13 mouse cellular contexts compared by ENCODE assay signal in the genomic region with DNA sequence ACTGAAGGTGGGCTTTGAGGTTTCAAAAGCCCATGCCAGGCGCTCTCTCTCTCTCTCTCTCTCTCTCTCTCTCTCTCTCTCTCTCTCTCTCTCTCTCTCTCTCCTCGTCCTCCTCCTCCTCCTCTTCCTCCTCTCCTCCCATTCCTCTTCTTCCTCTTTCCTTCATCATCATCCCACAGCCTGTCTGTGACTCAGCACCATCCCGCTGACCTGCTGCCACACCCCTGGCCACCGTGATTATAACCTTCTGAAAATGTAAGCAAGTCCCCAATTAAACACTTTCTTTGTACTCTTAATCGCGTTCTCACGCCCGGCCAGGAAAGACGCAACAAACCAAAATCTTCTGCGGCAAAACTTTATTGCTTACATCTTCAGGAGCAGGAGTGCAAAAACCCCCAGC. TPM values are rescaled to one million over a fixed set of nuclear protein-coding genes. Genes with fewer than 3 reads are reported as not detected.
DNase-seq lines count a peak whose midpoint lies in the region; ATAC-seq lines count a peak whose summit lies in the region.
"Not testable (repeated sequence)": the region's sequence is repeated elsewhere in the genome, so short reads cannot be mapped to it uniquely, and the experiment has no call there.
"Had no signal": no experiment of that assay in that cellular context is flagged by ENCODE, and none has a peak within 500 bp of the region (broad histone marks: within the 10 kb centered on the region; RNA-seq: fewer than 3 reads in every experiment).

No protein-coding gene starts in this region.

- H3K36me3 ChIP-seq in embryonic facial prominence, embryonic 10.5 days (replicated peaks); forebrain, embryonic 16.5 days (ENCODE audit: control insufficient read depth, insufficient read depth); hindbrain, embryonic 11.5 days (ENCODE audit: control insufficient read depth, insufficient read depth, low read length); kidney, embryonic 14.5 days (ENCODE audit: control insufficient read depth, insufficient read depth, low read length); liver, embryonic 13.5 days; midbrain, embryonic 11.5 days (ENCODE audit: control insufficient read depth, insufficient read depth, low read length): not testable (repeated sequence)

- peak overlapping the region; percentile 60 for H3K4me3 ChIP-seq in embryonic facial prominence, embryonic 10.5 days
- peak overlapping the region; percentile 43 for H3K4me3 ChIP-seq in forebrain, embryonic 16.5 days (replicated peaks; ENCODE audit: low read length)
- peak overlapping the region; percentile 33 for H3K4me3 ChIP-seq in hindbrain, embryonic 11.5 days (ENCODE audit: low read depth, low read length)
- H3K4me3 ChIP-seq in kidney, embryonic 14.5 days (ENCODE audit: low read length) = peak overlapping the region; percentile 34
- H3K4me3 ChIP-seq in liver, embryonic 13.5 days (replicated peaks) = peak overlapping the region; percentile 39
- H3K4me3 ChIP-seq in midbrain, embryonic 11.5 days (ENCODE audit: low read depth, low read length) = peak overlapping the region; percentile 32

- peak; percentile 68 for ATAC-seq in forebrain, embryonic 16.5 days
- ATAC-seq in hindbrain, embryonic 11.5 days (ENCODE audit: low FRiP score) = peak; percentile 78
- not testable (repeated sequence) for ATAC-seq in kidney, embryonic 14.5 days (ENCODE audit: low FRiP score, low TSS enrichment); liver, embryonic 13.5 days (ENCODE audit: low read depth)
- peak; percentile 66; the same call in 1 of the 2 replicates for ATAC-seq in midbrain, embryonic 11.5 days (ENCODE audit: low FRiP score)
- 0 out of 2 replicates have a peak, but pooled peaks have one; percentile 29 for ATAC-seq in neutrophil, adult 5-6 weeks (ENCODE audit: extremely low read depth, insufficient number of reproducible peaks, low FRiP score, poor library complexity, severe bottlenecking)

- peak overlapping the region; percentile 59 for H3K4me2 ChIP-seq in forebrain, embryonic 16.5 days (ENCODE audit: low read length)
- peak overlapping the region; percentile 31 for H3K4me2 ChIP-seq in hindbrain, embryonic 11.5 days (replicated peaks; ENCODE audit: low read depth, low read length)
- H3K4me2 ChIP-seq in kidney, embryonic 14.5 days (replicated peaks; ENCODE audit: low read depth, low read length) = peak overlapping the region; percentile 47
- H3K4me2 ChIP-seq in liver, embryonic 13.5 days = peak overlapping the region; percentile 52
- H3K4me2 ChIP-seq in midbrain, embryonic 11.5 days = peak overlapping the region; percentile 55

- not testable (repeated sequence) for H3K27me3 ChIP-seq in embryonic facial prominence, embryonic 10.5 days (replicated peaks; ENCODE audit: low read depth, poor library complexity, severe bottlenecking); forebrain, embryonic 16.5 days (replicated peaks; ENCODE audit: control insufficient read depth, insufficient read depth, low read length); hindbrain, embryonic 11.5 days (ENCODE audit: control insufficient read depth, insufficient read depth, low read length); kidney, embryonic 14.5 days (ENCODE audit: control insufficient read depth, insufficient read depth, low read length); liver, embryonic 13.5 days; midbrain, embryonic 11.5 days (ENCODE audit: control insufficient read depth, insufficient read depth, low read length)

- peak; percentile 15 for DNase-seq in embryonic facial prominence, embryonic 10.5 days (ENCODE audit: low spot score)
- DNase-seq in hindbrain, embryonic 11.5 days (ENCODE audit: low spot score) = peak; percentile 7
- DNase-seq in liver, embryonic 13.5 days = not testable (repeated sequence)
- DNase-seq in midbrain, embryonic 11.5 days (ENCODE audit: low spot score, missing footprints) = peak; percentile 88

- H3K9me3 ChIP-seq in embryonic facial prominence, embryonic 10.5 days; forebrain, embryonic 16.5 days (ENCODE audit: control insufficient read depth, low read length); hindbrain, embryonic 11.5 days (ENCODE audit: control insufficient read depth, low read length); kidney, embryonic 14.5 days (ENCODE audit: control insufficient read depth, low read length); liver, embryonic 13.5 days (replicated peaks); midbrain, embryonic 11.5 days (ENCODE audit: control insufficient read depth, low read length): not testable (repeated sequence)

- WGBS in embryonic facial prominence, embryonic 10.5 days = 15% methylated on average over 10 of the region's 10 CpGs
- WGBS in forebrain, embryonic 16.5 days = 12% methylated on average over 10 of the region's 10 CpGs
- 13% methylated on average over 9 of the region's 10 CpGs for WGBS in hindbrain, embryonic 11.5 days
- WGBS in kidney, embryonic 14.5 days = 23% methylated on average over 10 of the region's 10 CpGs
- WGBS in liver, embryonic 13.5 days (ENCODE audit: insufficient replicate concordance) = 19% methylated on average over 10 of the region's 10 CpGs
- WGBS in midbrain, embryonic 11.5 days = 22% methylated on average over 10 of the region's 10 CpGs

- 0 out of 2 replicates have a peak overlapping the region, but pooled peaks have one; percentile 32 for H3K9ac ChIP-seq in forebrain, embryonic 16.5 days (replicated peaks; ENCODE audit: low read depth, low read length)
- H3K9ac ChIP-seq in hindbrain, embryonic 11.5 days (ENCODE audit: low read depth, low read length) = peak overlapping the region; percentile 40; the same call in 1 of the 2 replicates
- H3K9ac ChIP-seq in kidney, embryonic 14.5 days (ENCODE audit: low read depth, low read length); liver, embryonic 13.5 days: not testable (repeated sequence)
- peak overlapping the region; percentile 54 for H3K9ac ChIP-seq in midbrain, embryonic 11.5 days (ENCODE audit: low read length)

- peak overlapping the region; percentile 79 for H3K27ac ChIP-seq in embryonic facial prominence, embryonic 10.5 days (replicated peaks)
- not testable (repeated sequence) for H3K27ac ChIP-seq in forebrain, embryonic 16.5 days (ENCODE audit: low read length); hindbrain, embryonic 11.5 days (ENCODE audit: low read depth, low read length); kidney, embryonic 14.5 days (ENCODE audit: low read depth, low read length); liver, embryonic 13.5 days; midbrain, embryonic 11.5 days (ENCODE audit: low read depth, low read length)

- not testable (repeated sequence) for H3K4me1 ChIP-seq in embryonic facial prominence, embryonic 10.5 days; forebrain, embryonic 16.5 days (replicated peaks; ENCODE audit: control insufficient read depth, insufficient read depth, low read length); hindbrain, embryonic 11.5 days (replicated peaks; ENCODE audit: control insufficient read depth, insufficient read depth, low read length); kidney, embryonic 14.5 days (ENCODE audit: control insufficient read depth, insufficient read depth, low read length); liver, embryonic 13.5 days (replicated peaks); midbrain, embryonic 11.5 days (ENCODE audit: control insufficient read depth, insufficient read depth, low read length)

RNA-seq across cellular contexts. Expression of gene Cyp4a12a, which starts 18.1 kb away (rescaled TPM):
- not detected in 2 replicates for polyA plus RNA-seq in embryonic facial prominence, embryonic 10.5 days (2016; fragmentation: Nextera tagmentation; extraction: Ambion mirVana)
- not detected in 2 replicates for polyA plus RNA-seq in forebrain, embryonic 16.5 days (2015; fragmentation: Nextera tagmentation; extraction: Ambion mirVana)
- polyA plus RNA-seq in hindbrain, embryonic 11.5 days (2014; fragmentation: Nextera tagmentation; extraction: Ambion mirVana) = not detected in 2 replicates
- not detected in 2 replicates for polyA plus RNA-seq in kidney, embryonic 14.5 days (2014; fragmentation: Nextera tagmentation; extraction: Ambion mirVana)
- not detected in 2 replicates for polyA plus RNA-seq in liver, embryonic 13.5 days (2015; fragmentation: Nextera tagmentation; extraction: Ambion mirVana)
- not detected in 2 replicates for polyA plus RNA-seq in midbrain, embryonic 11.5 days (2014; fragmentation: Nextera tagmentation; extraction: Ambion mirVana)
- not detected in 2 replicates for total RNA-seq in neutrophil, adult 5-6 weeks (2017)
- total RNA-seq: gastrocnemius, postnatal 14 days; heart, postnatal 4 days; left cerebral cortex, adult 2 months had no signal
- polyA plus RNA-seq: large intestine, adult 2 months; testis, adult 2 months had no signal

RNA-seq across cellular contexts. Expression of gene Cyp4a29, which starts 38.9 kb away (rescaled TPM):
- polyA plus RNA-seq in embryonic facial prominence, embryonic 10.5 days (2016; fragmentation: Nextera tagmentation; extraction: Ambion mirVana) = not detected in 2 replicates
- polyA plus RNA-seq in forebrain, embryonic 16.5 days (2015; fragmentation: Nextera tagmentation; extraction: Ambion mirVana) = not detected in 2 replicates
- polyA plus RNA-seq in hindbrain, embryonic 11.5 days (2014; fragmentation: Nextera tagmentation; extraction: Ambion mirVana) = not detected in 2 replicates
- polyA plus RNA-seq in kidney, embryonic 14.5 days (2014; fragmentation: Nextera tagmentation; extraction: Ambion mirVana) = not detected in 2 replicates
- polyA plus RNA-seq in liver, embryonic 13.5 days (2015; fragmentation: Nextera tagmentation; extraction: Ambion mirVana) = not detected in 2 replicates
- not detected in 2 replicates for polyA plus RNA-seq in midbrain, embryonic 11.5 days (2014; fragmentation: Nextera tagmentation; extraction: Ambion mirVana)
- not detected in 2 replicates for total RNA-seq in neutrophil, adult 5-6 weeks (2017)
- total RNA-seq: adrenal gland, postnatal 4 days; gastrocnemius, postnatal 14 days; heart, postnatal 4 days; left cerebral cortex, adult 2 months had no signal
- polyA plus RNA-seq: large intestine, adult 2 months; testis, adult 2 months had no signal
